Mouse (Mus musculus) midbrain, embryonic 15.5 days (tissue): ENCODE data around the gene Allc. TPM values are rescaled to one million over a fixed set of nuclear protein-coding genes. Genes with fewer than 3 reads are reported as not detected.

ENCODE experiments used
- ATAC-seq: fragments of 200-750 bp; cut with Nextera tagmentation; replicated peaks from 2 replicates; pipeline ENCODE4 v1.8.0; 2017; ENCODE audit warnings: moderate TSS enrichment
- H3K27ac ChIP-seq: fragments of 300-500 bp; sonication (generic); 2 replicates; pipeline ENCODE4 v1.5.1; 2015; ENCODE audit warnings: mild to moderate bottlenecking, inconsistent platforms
- H3K27me3 ChIP-seq: fragments of 300-500 bp; sonication (generic); replicated peaks from 2 replicates; pipeline ENCODE4 v1.6.1; 2015; ENCODE audit warnings: inconsistent platforms
- H3K36me3 ChIP-seq: fragments of 300-500 bp; sonication (generic); replicated peaks from 2 replicates; pipeline ENCODE4 v1.6.1; 2015; ENCODE audit warnings: inconsistent platforms
- H3K4me1 ChIP-seq: fragments of 300-500 bp; sonication (generic); 2 replicates; pipeline ENCODE4 v1.6.1; 2015; ENCODE audit warnings: inconsistent platforms
- H3K4me2 ChIP-seq: fragments of 300-500 bp; sonication (generic); 2 replicates; pipeline ENCODE4 v1.6.1; 2015; ENCODE audit warnings: inconsistent platforms, mild to moderate bottlenecking, moderate library complexity
- H3K4me3 ChIP-seq: fragments of 300-500 bp; sonication (generic); 2 replicates; pipeline ENCODE4 v1.5.1; 2015; ENCODE audit warnings: mild to moderate bottlenecking, inconsistent platforms
- H3K9ac ChIP-seq: fragments of 300-500 bp; sonication (generic); 2 replicates; pipeline ENCODE4 v1.6.1; 2015; ENCODE audit warnings: mild to moderate bottlenecking, inconsistent platforms
- H3K9me3 ChIP-seq: fragments of 300-500 bp; sonication (generic); 2 replicates; pipeline ENCODE4 v1.6.1; 2016; ENCODE audit warnings: inconsistent platforms
- WGBS: fragments of 180-500 bp; shearing (Covaris S2); methylation state at CpG from one replicate; pipeline ENCODE4 v1.1.7; 2015; ENCODE audit warnings: mixed read lengths; 5-methylcytosine and 5-hydroxymethylcytosine counted together
- polyA plus RNA-seq: library from polyadenylated mRNA; unstranded; fragments of >200 nt; fragmentation: Nextera tagmentation; extraction: Ambion mirVana; gene quantifications from 2 replicates; pipeline ENCODE4 v1.2.1, GENCODE M21; 2015

The Allc gene
- polyA plus RNA-seq, 1 experiment from 2014 or later: 0.23 TPM

GRCm38 (mm10) chr12:28578147-28578546 lies 4.2 kb downstream of the Allc start:
- H3K27ac ChIP-seq: no peak overlapping the region
- no peaks in the 10 kb centered on the region for H3K4me1 ChIP-seq
- ATAC-seq: no peak
- no peak overlapping the region for H3K4me3 ChIP-seq
- H3K36me3 ChIP-seq: no peaks in the 10 kb centered on the region
- no peak overlapping the region for H3K4me2 ChIP-seq
- H3K27me3 ChIP-seq: no peaks in the 10 kb centered on the region
- 88% methylated on average over 3 of the region's 3 CpGs for WGBS
- no peak overlapping the region for H3K9ac ChIP-seq
- no peaks in the 10 kb centered on the region for H3K9me3 ChIP-seq

GRCm38 (mm10) chr12:28575366-28576070 lies 6.8 kb downstream of the Allc start:
- WGBS: 76% methylated on average over 6 of the region's 6 CpGs
- H3K27me3 ChIP-seq: no peaks in the 10 kb centered on the region
- H3K4me2 ChIP-seq: no peak overlapping the region
- H3K4me1 ChIP-seq: no peaks in the 10 kb centered on the region
- H3K9me3 ChIP-seq: no peaks in the 10 kb centered on the region
- no peak overlapping the region for H3K9ac ChIP-seq
- H3K36me3 ChIP-seq: no peaks in the 10 kb centered on the region
- no peak overlapping the region for H3K4me3 ChIP-seq
- H3K27ac ChIP-seq: no peak overlapping the region
- no peak for ATAC-seq

- peak overlapping the region; percentile 16; the same call in 1 of the 2 replicates for H3K27ac ChIP-seq
Measured at GRCm38 (mm10) chr12:28572241-28572640, 10.1 kb downstream of the Allc start.

GRCm38 (mm10) chr12:28552299-28552698 lies 30.0 kb downstream of the Allc start, which contains the start of gene Dcdc2c:
Dcdc2c (minus strand) TSS chr12:28552399.
- ATAC-seq: no peak
- Histone ChIP-seq H3K4me1 (no peaks in the 10 kb centered on the region), H3K9me3 (no peaks in the 10 kb centered on the region), H3K27ac (no peak within 1 kb of the TSS), H3K27me3 (no peaks in the 10 kb centered on the region), H3K9ac (no peak within 1 kb of the TSS), H3K36me3 (no peaks in the 10 kb centered on the region), H3K4me3 (no peak within 1 kb of the TSS), H3K4me2 (no peak within 1 kb of the TSS)
- 80% methylated on average over 15 of the region's 15 CpGs for WGBS

More at GRCm38 (mm10) chr12:28572241-28572640, 10.1 kb downstream of the Allc start:
- Histone ChIP-seq H3K36me3 (no peaks in the 10 kb centered on the region), H3K4me1 (no peaks in the 10 kb centered on the region), H3K27me3 (no peaks in the 10 kb centered on the region), H3K4me3 (no peak overlapping the region), H3K9ac (no peak overlapping the region), H3K9me3 (no peaks in the 10 kb centered on the region), H3K4me2 (no peak overlapping the region)
- WGBS: 78% methylated on average over 2 of the region's 2 CpGs
- ATAC-seq: no peak

- 76% methylated on average over 18 of the region's 18 CpGs for WGBS
- Histone ChIP-seq H3K9ac (no peak overlapping the region), H3K27ac (no peak overlapping the region), H3K4me2 (no peak overlapping the region), H3K9me3 (no peaks in the 10 kb centered on the region), H3K4me1 (no peaks in the 10 kb centered on the region), H3K4me3 (no peak overlapping the region), H3K27me3 (no peaks in the 10 kb centered on the region), H3K36me3 (no peaks in the 10 kb centered on the region)
- ATAC-seq: no peak
Measured at GRCm38 (mm10) chr12:28551775-28552174, 30.5 kb downstream of the Allc start.

GRCm38 (mm10) chr12:28548887-28549286 lies 33.4 kb downstream of the Allc start:
- Histone ChIP-seq H3K9me3 (no peaks in the 10 kb centered on the region), H3K27me3 (no peaks in the 10 kb centered on the region), H3K4me2 (no peak overlapping the region), H3K27ac (no peak overlapping the region), H3K4me1 (no peaks in the 10 kb centered on the region), H3K4me3 (no peak overlapping the region), H3K36me3 (no peaks in the 10 kb centered on the region), H3K9ac (no peak overlapping the region)
- 56% methylated on average over 4 of the region's 4 CpGs for WGBS
- no peak for ATAC-seq

GRCm38 (mm10) chr12:28514264-28514775 lies 68.0 kb downstream of the Allc start:
- no peak overlapping the region for H3K4me3 ChIP-seq

GRCm38 (mm10) chr12:28509699-28510280 lies 72.5 kb downstream of the Allc start:
- Histone ChIP-seq H3K27ac (no peak overlapping the region), H3K36me3 (no peaks in the 10 kb centered on the region), H3K4me1 (no peaks in the 10 kb centered on the region), H3K9me3 (no peaks in the 10 kb centered on the region), H3K4me2 (no peak overlapping the region), H3K4me3 (no peak overlapping the region), H3K9ac (no peak overlapping the region), H3K27me3 (no peaks in the 10 kb centered on the region)
- 56% methylated on average over 5 of the region's 5 CpGs for WGBS
- ATAC-seq: no peak

More at GRCm38 (mm10) chr12:28514264-28514775, 68.0 kb downstream of the Allc start:
- no peaks in the 10 kb centered on the region for H3K4me1 ChIP-seq
- no peak overlapping the region for H3K4me2 ChIP-seq
- H3K27ac ChIP-seq: no peak overlapping the region
- H3K9ac ChIP-seq: no peak overlapping the region
- no peak for ATAC-seq
- H3K36me3 ChIP-seq: no peaks in the 10 kb centered on the region
- 51% methylated on average over 1 of the region's 1 CpGs for WGBS
- no peaks in the 10 kb centered on the region for H3K9me3 ChIP-seq
- H3K27me3 ChIP-seq: no peaks in the 10 kb centered on the region

Other genes with a start within 250 kb of the Allc start
- gene Dcdc2c, start 30.1 kb downstream of the Allc start, polyA plus RNA-seq: 0.13 and 0.31 TPM in 2 replicates
- 1.0 TPM in 2 replicates for gene Colec11, start 40.9 kb upstream of the Allc start, polyA plus RNA-seq
- 356 and 383 TPM in 2 replicates for gene Rps7, start 53.4 kb upstream of the Allc start, polyA plus RNA-seq
- 24.1 and 27.2 TPM in 2 replicates for gene Rnaseh1, start 67.1 kb upstream of the Allc start, polyA plus RNA-seq
- gene Adi1, start 92.7 kb upstream of the Allc start, polyA plus RNA-seq: 23.8 and 25.5 TPM in 2 replicates
- 46.4 and 46.7 TPM in 2 replicates for gene Trappc12, start 167.9 kb upstream of the Allc start, polyA plus RNA-seq
- 79.2 and 85.6 TPM in 2 replicates for gene Eipr1, start 169.3 kb upstream of the Allc start, polyA plus RNA-seq